Mouse (Mus musculus) C2C12 (cell line): ENCODE measurements around the gene Dtx3. TPM values are rescaled to one million over a fixed set of nuclear protein-coding genes. Genes with fewer than 3 reads are reported as not detected.

Experiments used
- H3K27me3 ChIP-seq: one replicate; pipeline ENCODE4 v1.6.1; 2011; ENCODE audit not compliant: control insufficient read depth, insufficient read depth, insufficient read length
- H3K36me3 ChIP-seq: one replicate; pipeline ENCODE4 v1.6.1; 2011; ENCODE audit not compliant: control insufficient read depth, insufficient read depth
- H3K4me3 ChIP-seq: one replicate; pipeline ENCODE4 v1.5.1; 2011; ENCODE audit warnings: mild to moderate bottlenecking, control low read depth; ENCODE audit not compliant: poor library complexity, insufficient read depth, severe bottlenecking
- H3K79me2 ChIP-seq: one replicate; pipeline ENCODE4 v1.6.1; 2011; ENCODE audit not compliant: control insufficient read depth, insufficient read depth
- H3K79me3 ChIP-seq: one replicate; pipeline ENCODE4 v1.6.1; 2011; ENCODE audit warnings: low read depth, control low read depth
- H3ac ChIP-seq: one replicate; pipeline ENCODE3; 2011; ENCODE audit warnings: low read depth; ENCODE audit not compliant: control insufficient read depth, insufficient read length
- CEBPB ChIP-seq: IDR thresholded peaks from one replicate; pipeline ENCODE4 v1.6.1; 2011; ENCODE audit warnings: low read depth, mild to moderate bottlenecking, control low read depth, moderate library complexity
- CTCF ChIP-seq: IDR thresholded peaks from one replicate; pipeline ENCODE4 v1.5.1; 2011; ENCODE audit not compliant: control insufficient read depth, insufficient read depth, insufficient read length
- FOSL1 ChIP-seq: IDR thresholded peaks from one replicate; pipeline ENCODE4 v1.8.0; 2011; ENCODE audit warnings: mild to moderate bottlenecking, low read length; ENCODE audit not compliant: poor library complexity, insufficient read depth, severe bottlenecking
- MAX ChIP-seq: IDR thresholded peaks from one replicate; pipeline ENCODE4 v1.6.1; 2011; ENCODE audit warnings: mild to moderate bottlenecking, control low read depth
- MYOD1 ChIP-seq: IDR thresholded peaks from one replicate; pipeline ENCODE4 v1.6.1; 2011; ENCODE audit warnings: low read depth; ENCODE audit not compliant: control insufficient read depth, insufficient read length
- MYOG ChIP-seq: IDR thresholded peaks from one replicate; pipeline ENCODE4 v1.6.1; 2011; ENCODE audit not compliant: control insufficient read depth, insufficient read length; ENCODE audit errors: extremely low read depth
- USF1 ChIP-seq: IDR thresholded peaks from one replicate; pipeline ENCODE4 v1.6.1; 2011; ENCODE audit warnings: low read depth, mild to moderate bottlenecking, control low read depth, moderate library complexity
- polyA plus RNA-seq: library from polyadenylated mRNA; unstranded; fragments of >200 nt; fragmentation: generic; extraction: Trizol; gene quantifications from one replicate; pipeline ENCODE4 v1.2.1, GENCODE M21; 2012; ENCODE audit warnings: missing spikeins

The Dtx3 gene
- polyA plus RNA-seq, 1 experiment = 24.4 TPM

GRCm38 (mm10) chr10:127160728-127161127 is 34.8 kb downstream of the Dtx3 start:
- no peaks in the 10 kb centered on the region for H3K36me3 ChIP-seq
- H3K27me3 ChIP-seq = no peaks in the 10 kb centered on the region
- H3ac ChIP-seq = no peak overlapping the region
- H3K79me2 ChIP-seq = no peaks in the 10 kb centered on the region
- no peaks in the 10 kb centered on the region for H3K79me3 ChIP-seq
- TF ChIP-seq MAX = no peak
- TF ChIP-seq CEBPB = no peak
- TF ChIP-seq FOSL1 = no peak
- no peak for TF ChIP-seq USF1
- TF ChIP-seq CTCF = no peak
- no peak for TF ChIP-seq MYOG
- TF ChIP-seq MYOD1 = no peak
- H3K4me3 ChIP-seq = no peak overlapping the region

- Histone ChIP-seq H3K27me3 (no peaks in the 10 kb centered on the region), H3ac (no peak overlapping the region)
- TF ChIP-seq FOSL1 (no peak), MAX (no peak), MYOD1 (no peak), USF1 (no peak), MYOG (no peak), CTCF (no peak), CEBPB (no peak)
Measured at GRCm38 (mm10) chr10:127160081-127160480, 35.4 kb downstream of the Dtx3 start.

GRCm38 (mm10) chr10:127158471-127158870 is 37.1 kb downstream of the Dtx3 start:
- TF ChIP-seq CTCF = no peak
- no peak for TF ChIP-seq MYOD1
- TF ChIP-seq MAX = no peak
- no peak overlapping the region for H3K4me3 ChIP-seq
- no peaks in the 10 kb centered on the region for H3K79me3 ChIP-seq
- no peaks in the 10 kb centered on the region for H3K36me3 ChIP-seq
- H3ac ChIP-seq = no peak overlapping the region
- no peaks in the 10 kb centered on the region for H3K27me3 ChIP-seq
- H3K79me2 ChIP-seq = no peaks in the 10 kb centered on the region

More at GRCm38 (mm10) chr10:127160081-127160480, 35.4 kb downstream of the Dtx3 start:
- H3K79me3 ChIP-seq = no peaks in the 10 kb centered on the region
- H3K4me3 ChIP-seq = no peak overlapping the region
- H3K79me2 ChIP-seq = no peaks in the 10 kb centered on the region
- H3K36me3 ChIP-seq = no peaks in the 10 kb centered on the region

- no peak overlapping the region for H3ac ChIP-seq
- no peaks in the 10 kb centered on the region for H3K27me3 ChIP-seq
- TF ChIP-seq CEBPB (no peak), MAX (no peak), CTCF (no peak), USF1 (no peak), MYOG (no peak), FOSL1 (no peak), MYOD1 (no peak)
- H3K4me3 ChIP-seq = no peak overlapping the region
- H3K36me3 ChIP-seq = no peaks in the 10 kb centered on the region
- H3K79me3 ChIP-seq = no peaks in the 10 kb centered on the region
- no peaks in the 10 kb centered on the region for H3K79me2 ChIP-seq
Measured at GRCm38 (mm10) chr10:127156511-127156910, 39.0 kb downstream of the Dtx3 start.

DNA sequence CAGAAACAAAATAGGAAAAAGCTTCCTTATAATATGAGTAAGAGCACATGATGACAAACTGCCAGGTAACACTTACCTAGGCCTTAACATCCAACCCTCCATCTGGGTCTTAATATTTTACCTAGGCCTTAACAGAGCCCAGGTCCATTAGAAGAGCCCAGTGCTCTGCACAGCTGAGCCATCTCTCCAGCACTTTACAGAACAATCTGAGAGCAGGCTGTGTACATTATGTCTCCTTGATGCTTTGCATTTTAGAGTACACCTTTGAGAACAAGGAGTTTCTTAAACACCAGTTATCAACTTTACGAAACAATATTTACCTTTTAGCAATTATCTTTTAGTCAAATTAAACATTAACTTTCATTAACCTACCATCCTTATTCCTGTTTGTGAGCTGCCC is 39.4 kb downstream of the Dtx3 start:
- Histone ChIP-seq H3K27me3 (no peaks in the 10 kb centered on the region), H3ac (no peak overlapping the region), H3K36me3 (no peaks in the 10 kb centered on the region), H3K79me2 (no peaks in the 10 kb centered on the region), H3K79me3 (no peaks in the 10 kb centered on the region), H3K4me3 (no peak overlapping the region)
- no peak for TF ChIP-seq MAX
- no peak for TF ChIP-seq CTCF
- no peak for TF ChIP-seq MYOD1
- TF ChIP-seq FOSL1 = no peak
- no peak for TF ChIP-seq USF1
- TF ChIP-seq CEBPB = no peak

- no peak overlapping the region for H3K4me3 ChIP-seq
- no peaks in the 10 kb centered on the region for H3K79me3 ChIP-seq
- no peak overlapping the region for H3ac ChIP-seq
- TF ChIP-seq MYOG = no peak
- no peak for TF ChIP-seq MYOD1
- TF ChIP-seq USF1 = no peak
- TF ChIP-seq MAX = no peak
- no peak for TF ChIP-seq CTCF
- no peak for TF ChIP-seq FOSL1
- H3K36me3 ChIP-seq = no peaks in the 10 kb centered on the region
- H3K79me2 ChIP-seq = no peaks in the 10 kb centered on the region
- no peaks in the 10 kb centered on the region for H3K27me3 ChIP-seq
Measured at GRCm38 (mm10) chr10:127154652-127155051, 40.9 kb downstream of the Dtx3 start.
